Mouse (Mus musculus): ENCODE data around the gene Fam155a.
A peak's percentile ranks its signal among the peaks of the same experiment; 100 is the strongest.
"Not testable (repeated sequence)": the region's sequence is repeated elsewhere in the genome, so short reads cannot be mapped to it uniquely, and the experiment has no call there.

Fam155a gene

DNA sequence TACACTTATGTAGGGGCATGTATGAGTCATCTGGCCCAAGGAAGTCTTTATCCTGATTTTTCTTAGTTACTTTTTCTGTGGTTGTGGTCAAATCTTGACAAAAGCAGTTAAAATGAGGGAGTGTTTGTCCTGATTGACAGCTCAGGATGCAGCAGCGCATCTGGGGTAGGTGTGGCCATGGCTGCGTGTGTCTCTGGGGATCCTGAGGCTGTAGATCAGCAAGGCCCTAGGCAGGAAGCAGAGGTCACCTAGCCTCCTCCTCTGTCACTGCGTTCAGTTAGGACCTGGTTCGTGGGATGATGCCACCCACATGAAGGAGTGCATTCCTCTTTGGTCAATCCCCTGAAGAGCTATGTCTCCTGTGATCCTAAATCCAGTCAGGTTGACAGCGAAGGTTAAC is 362.5 kb downstream of the Fam155a start:
- no peak for DNase-seq (ENCODE audit: extremely low spot score, low read depth, low spot score)

DNA sequence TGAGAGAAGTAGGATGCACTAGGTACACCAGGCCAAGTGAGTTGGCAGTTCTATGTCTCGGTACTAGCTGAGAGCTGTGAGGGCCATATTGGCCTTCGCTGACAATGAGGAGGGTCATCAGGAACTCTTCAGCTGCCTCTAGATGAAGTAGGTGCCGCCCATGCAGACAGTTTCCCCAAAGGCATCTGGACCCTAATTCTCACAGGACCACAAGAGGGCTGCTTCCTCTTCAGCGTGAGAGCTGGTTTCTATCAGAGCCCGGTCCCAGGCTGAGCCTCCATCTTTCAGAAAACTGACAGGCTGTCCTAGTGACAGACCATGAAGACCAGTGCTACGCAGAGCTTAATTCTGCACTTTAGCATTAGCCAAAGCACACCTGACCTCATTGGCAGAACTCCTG is 364.8 kb downstream of the Fam155a start:
- DNase-seq (ENCODE audit: extremely low spot score, low read depth, low spot score), result no peak

GRCm38 (mm10) chr8:9404651-9405050 is 366.3 kb downstream of the Fam155a start:
- no peak for DNase-seq (ENCODE audit: extremely low spot score, low read depth, low spot score)

GRCm38 (mm10) chr8:9402393-9402792 is 368.6 kb downstream of the Fam155a start:
- no peak for DNase-seq (ENCODE audit: extremely low spot score, low read depth, low spot score)

DNA sequence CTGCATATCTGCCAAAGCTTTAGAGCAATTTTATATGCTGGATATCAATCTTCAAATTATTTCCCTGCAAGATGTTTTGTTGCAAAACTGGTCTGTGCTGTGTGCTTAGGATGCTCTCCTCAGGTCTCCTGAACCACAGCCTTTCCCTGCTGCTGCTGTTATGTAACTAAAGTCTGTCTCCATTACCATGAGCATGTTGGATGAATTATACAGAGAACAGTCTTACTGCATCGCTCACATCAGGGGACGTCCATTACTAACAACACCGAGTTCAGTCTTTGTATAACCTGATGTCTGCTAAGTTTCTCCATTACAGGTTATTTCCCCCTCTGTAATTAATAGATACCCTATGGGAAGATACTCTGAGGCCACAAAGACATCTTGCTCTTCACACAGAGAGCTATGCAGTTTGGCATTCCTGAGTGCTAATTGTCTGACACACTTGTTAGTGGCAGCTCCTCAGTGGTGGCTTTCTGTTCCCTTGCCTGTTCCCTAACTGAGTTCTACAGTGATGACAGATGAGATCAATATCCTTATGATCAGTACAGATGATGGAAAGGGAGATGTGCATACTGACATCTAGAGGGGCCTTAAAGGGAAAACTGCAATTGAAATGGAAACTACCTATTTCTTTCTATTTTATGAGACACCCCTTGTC is 372.2 kb downstream of the Fam155a start:
- no peak for DNase-seq (ENCODE audit: extremely low spot score, low read depth, low spot score)

GRCm38 (mm10) chr8:9398040-9398439 is 372.9 kb downstream of the Fam155a start:
- DNase-seq (ENCODE audit: extremely low spot score, low read depth, low spot score), result no peak

DNA sequence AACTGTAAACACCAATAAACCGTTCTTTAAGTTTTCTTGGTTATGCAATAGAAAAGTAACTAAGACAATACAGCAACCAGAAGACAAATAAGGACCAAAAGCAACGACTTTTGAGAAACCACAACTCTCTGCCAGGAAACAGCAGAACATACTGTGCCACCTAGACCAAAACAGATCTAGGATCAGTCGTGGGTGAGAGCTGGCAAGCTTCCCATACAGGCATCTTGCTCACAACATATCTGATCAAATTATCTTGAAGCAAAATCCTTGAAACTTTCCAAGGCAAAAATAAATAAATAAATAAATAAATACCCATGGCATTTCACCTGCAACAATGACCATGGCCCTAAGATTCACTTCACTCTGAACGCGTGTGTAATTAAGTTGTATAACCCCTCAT is 376.3 kb downstream of the Fam155a start:
- DNase-seq (ENCODE audit: extremely low spot score, low read depth, low spot score), result no peak

GRCm38 (mm10) chr8:9393246-9393645 is 377.7 kb downstream of the Fam155a start:
- no peak for DNase-seq (ENCODE audit: extremely low spot score, low read depth, low spot score)

- DNase-seq (ENCODE audit: extremely low spot score, low read depth, low spot score), result not testable (repeated sequence)
These were observed 380.7 kb downstream of the Fam155a start for GRCm38 (mm10) chr8:9390229-9390628.

DNA sequence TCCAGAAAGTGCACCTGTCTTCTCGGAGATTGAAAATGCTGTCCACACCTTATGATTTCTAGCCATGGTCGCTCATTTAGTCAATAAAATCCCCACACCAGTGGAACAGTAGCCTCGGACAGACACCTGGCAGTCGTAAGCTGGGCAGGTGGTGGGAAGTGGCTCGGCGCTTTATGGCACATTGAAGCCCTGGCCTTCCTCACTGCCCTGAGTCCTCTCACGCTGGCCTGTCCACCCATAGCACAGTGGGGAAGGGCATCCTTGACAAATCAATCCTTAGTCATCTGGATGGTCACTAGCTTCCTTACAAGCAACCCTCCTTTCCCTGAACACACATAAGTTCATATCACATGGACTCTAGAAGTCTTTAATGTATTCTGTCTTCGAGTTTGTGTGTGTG is 401.8 kb downstream of the Fam155a start:
- DNase-seq (ENCODE audit: extremely low spot score, low read depth, low spot score), result no peak

DNA sequence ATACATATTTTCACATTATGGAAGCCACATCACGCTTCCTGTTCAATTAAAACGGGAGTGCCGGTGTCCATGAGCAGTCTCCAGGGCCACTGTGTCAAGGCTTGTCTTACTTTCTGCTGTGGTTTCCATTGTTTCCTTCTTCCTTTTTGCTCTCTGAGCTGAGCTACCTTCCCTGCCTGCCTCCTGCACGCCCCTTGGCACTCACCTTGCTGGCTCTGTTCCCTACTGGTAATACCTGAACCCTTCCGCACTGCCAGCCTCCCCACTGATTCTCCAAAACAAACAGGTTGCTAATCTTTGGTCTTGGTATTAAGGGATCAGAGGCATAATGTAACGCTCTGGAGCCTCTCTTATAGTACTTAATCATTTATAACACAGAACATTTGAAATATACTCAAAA is 403.2 kb downstream of the Fam155a start:
- DNase-seq (ENCODE audit: extremely low spot score, low read depth, low spot score), result no peak

DNA sequence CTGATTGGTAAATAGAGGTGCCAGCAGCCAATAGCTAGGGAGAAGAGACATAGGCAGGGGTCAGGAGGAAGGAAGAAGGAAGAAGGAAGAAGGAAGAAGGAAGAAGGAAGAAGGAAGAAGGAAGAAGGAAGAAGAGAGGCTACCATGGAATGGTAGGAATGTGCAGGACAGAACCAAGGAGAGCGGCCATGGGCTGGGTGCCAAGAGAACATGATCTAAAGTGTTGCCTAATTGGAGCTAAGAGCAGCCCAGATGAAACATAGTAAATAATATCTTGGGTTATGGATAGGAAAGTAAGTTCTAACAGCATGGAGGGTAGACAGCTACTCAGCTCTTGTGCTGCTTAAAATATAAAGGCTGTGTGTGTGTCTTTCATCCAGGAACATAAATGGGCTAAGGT is 405.6 kb downstream of the Fam155a start:
- no peak for DNase-seq (ENCODE audit: extremely low spot score, low read depth, low spot score)

GRCm38 (mm10) chr8:9348523-9349135 is 422.3 kb downstream of the Fam155a start:
- DNase-seq (ENCODE audit: extremely low spot score, low read depth, low spot score), result peak; percentile 39

DNA sequence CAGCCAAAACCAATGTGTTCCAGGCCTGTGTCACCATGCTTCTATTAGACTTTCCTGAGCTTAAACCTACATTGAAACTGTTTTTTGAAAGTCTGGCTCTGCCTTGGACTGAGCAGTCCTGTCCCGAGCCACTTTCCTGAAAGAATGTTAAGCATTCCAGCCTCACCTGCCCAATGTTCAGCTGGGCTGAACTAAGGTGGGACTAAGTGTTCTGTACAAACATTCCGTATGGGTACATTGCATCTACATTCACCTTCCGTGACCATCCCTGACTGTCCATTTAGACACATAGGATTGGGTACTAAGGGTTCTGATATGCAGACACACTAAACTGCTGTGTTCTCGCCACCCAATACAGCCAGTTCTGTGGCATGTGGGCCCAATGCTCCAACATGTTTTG is 423.8 kb downstream of the Fam155a start:
- DNase-seq (ENCODE audit: extremely low spot score, low read depth, low spot score), result no peak

DNA sequence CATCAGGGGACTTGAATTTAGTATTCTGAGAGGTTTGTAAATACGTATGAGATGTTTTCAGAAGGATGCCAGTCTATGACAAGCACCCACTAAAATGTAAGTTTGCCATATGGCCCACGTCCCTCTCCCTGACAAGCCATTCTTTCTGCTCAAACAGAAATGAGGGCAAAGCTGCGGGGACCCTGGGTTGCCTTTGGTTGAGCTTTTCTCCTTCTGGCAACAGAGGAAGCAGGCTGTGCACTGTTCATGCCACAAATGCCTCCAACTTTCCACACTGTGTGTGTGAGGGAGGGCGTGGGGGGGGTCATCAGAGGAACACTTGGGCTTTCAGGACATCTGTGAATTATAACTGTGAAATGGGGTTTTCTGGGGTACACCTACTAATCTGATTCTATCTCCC is 426.8 kb downstream of the Fam155a start:
- DNase-seq (ENCODE audit: extremely low spot score, low read depth, low spot score), result no peak

DNA sequence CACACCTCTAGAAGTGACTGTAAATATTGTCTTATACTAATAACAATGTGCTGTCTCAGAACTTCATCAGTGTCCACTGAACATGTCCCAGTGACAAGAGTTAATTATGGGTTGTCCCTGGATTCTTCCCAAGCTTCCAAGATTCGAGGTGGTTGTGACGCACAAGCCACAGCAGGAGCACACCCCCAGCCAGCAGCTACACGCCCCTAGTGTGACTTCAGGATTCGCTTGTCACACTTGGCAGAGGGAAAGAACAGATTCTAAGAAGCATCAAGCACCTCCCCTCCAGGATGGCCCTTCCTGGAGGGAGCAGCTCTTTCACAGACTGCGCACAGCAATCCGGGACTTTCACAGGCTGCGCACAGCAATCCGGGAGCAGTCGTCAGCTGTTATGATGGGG is 428.0 kb downstream of the Fam155a start:
- no peak for DNase-seq (ENCODE audit: extremely low spot score, low read depth, low spot score)

DNA sequence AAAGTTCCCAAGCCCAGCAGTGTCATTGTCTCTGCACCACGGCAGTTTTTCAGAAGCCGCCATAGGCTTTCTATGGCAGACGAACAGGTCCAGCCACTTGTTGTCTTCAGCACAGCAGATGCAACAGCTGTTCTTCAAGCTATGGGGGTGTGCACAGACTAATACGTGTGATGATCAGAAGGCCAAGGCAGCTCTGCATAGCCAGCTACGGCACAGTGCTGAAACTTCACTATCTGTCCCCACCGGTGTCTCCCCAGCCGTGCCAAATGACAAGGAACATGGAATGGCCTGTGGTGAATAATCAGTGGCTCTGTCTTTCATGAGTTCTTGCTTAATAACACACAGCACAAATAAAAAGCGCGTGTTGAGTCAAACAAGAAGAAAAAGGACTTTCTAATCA is 428.4 kb downstream of the Fam155a start:
- DNase-seq (ENCODE audit: extremely low spot score, low read depth, low spot score), result no peak

DNA sequence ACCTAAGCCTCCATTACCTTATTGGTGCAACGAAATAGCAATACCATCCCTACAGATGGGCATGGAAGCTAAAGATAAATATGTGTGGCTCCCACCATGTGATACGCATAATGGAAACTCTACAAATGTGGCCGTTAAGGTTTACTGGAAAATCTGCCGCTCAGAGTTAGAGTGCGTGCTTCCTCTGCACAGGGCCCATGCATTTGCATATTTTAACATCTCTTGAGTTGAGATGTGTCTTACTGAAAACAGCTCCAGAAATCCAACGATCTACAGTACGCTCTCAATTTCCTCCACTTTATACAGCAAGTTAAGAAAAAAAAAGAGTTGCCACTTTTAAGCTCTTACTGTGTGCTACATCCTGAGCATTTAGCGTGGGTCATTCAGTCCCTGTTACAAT is 433.1 kb downstream of the Fam155a start:
- DNase-seq (ENCODE audit: extremely low spot score, low read depth, low spot score), result no peak

GRCm38 (mm10) chr8:9335933-9336303 is 435.0 kb downstream of the Fam155a start:
- DNase-seq (ENCODE audit: extremely low spot score, low read depth, low spot score), result no peak

GRCm38 (mm10) chr8:9335285-9335932 is 435.6 kb downstream of the Fam155a start:
- DNase-seq (ENCODE audit: extremely low spot score, low read depth, low spot score), result no peak

DNA sequence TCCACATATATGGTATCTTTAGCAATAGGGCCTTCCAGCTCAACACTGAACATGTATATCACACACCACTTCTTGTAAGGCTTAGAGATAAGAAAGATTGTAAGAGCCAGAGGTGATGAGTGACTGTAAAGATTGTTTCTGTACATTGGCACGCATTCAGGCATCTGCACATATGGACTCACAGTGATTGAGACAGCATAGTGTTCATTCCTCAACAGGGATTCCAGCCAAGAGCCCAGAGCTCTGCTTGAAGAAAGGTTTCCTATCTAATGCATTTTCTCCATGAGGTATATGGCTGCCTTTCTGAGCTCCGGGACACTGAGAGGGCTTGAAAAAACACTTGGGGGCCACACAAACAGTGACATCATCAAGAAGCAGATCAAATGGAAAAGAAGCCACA is 438.2 kb downstream of the Fam155a start:
- DNase-seq (ENCODE audit: extremely low spot score, low read depth, low spot score), result no peak

- DNase-seq (ENCODE audit: extremely low spot score, low read depth, low spot score), result peak; percentile 30
These were observed 461.5 kb downstream of the Fam155a start for GRCm38 (mm10) chr8:9309456-9309855.
